Mouse (Mus musculus): Measurements from ENCODE around the gene Lgr6. TPM values are rescaled to one million over a fixed set of nuclear protein-coding genes. Genes with fewer than 3 reads are reported as not detected.
"Not testable (repeated sequence)": the region's sequence is repeated elsewhere in the genome, so short reads cannot be mapped to it uniquely, and the experiment has no call there.

Gene Lgr6
- polyA plus RNA-seq, 1 experiment from 2014 or later: 1.2 TPM

- no peak overlapping the region for H3K9ac ChIP-seq (ENCODE audit: low read length)
- 6% methylated on average over 8 of the region's 8 CpGs for WGBS
Measured at GRCm38 (mm10) chr1:135112661-135113060, 7.6 kb upstream of the Lgr6 start.

GRCm38 (mm10) chr1:135111271-135111670 is 6.2 kb upstream of the Lgr6 start:
- H3K9ac ChIP-seq (ENCODE audit: low read length); H3K4me3 ChIP-seq (replicated peaks; ENCODE audit: low read length); H3K4me1 ChIP-seq (ENCODE audit: control insufficient read depth, insufficient read depth, low read length); H3K27me3 ChIP-seq (ENCODE audit: control insufficient read depth, insufficient read depth, low read length); H3K36me3 ChIP-seq (ENCODE audit: control insufficient read depth, insufficient read depth, low read length); ATAC-seq (ENCODE audit: insufficient read depth, low FRiP score); H3K4me2 ChIP-seq (ENCODE audit: low read depth, low read length); H3K27ac ChIP-seq (ENCODE audit: low read length); H3K9me3 ChIP-seq (replicated peaks; ENCODE audit: control insufficient read depth, low read length): not testable (repeated sequence)
- 57% methylated on average over 4 of the region's 5 CpGs for WGBS

More at GRCm38 (mm10) chr1:135112661-135113060, 7.6 kb upstream of the Lgr6 start:
- H3K36me3 ChIP-seq (ENCODE audit: control insufficient read depth, insufficient read depth, low read length): no peaks in the 10 kb centered on the region
- ATAC-seq (ENCODE audit: insufficient read depth, low FRiP score): peak; percentile 9; the same call in 1 of the 2 replicates
- no peak overlapping the region for H3K4me3 ChIP-seq (replicated peaks; ENCODE audit: low read length)
- no peak overlapping the region for H3K27ac ChIP-seq (ENCODE audit: low read length)
- no peaks in the 10 kb centered on the region for H3K27me3 ChIP-seq (ENCODE audit: control insufficient read depth, insufficient read depth, low read length)
- H3K4me1 ChIP-seq (ENCODE audit: control insufficient read depth, insufficient read depth, low read length): no peaks in the 10 kb centered on the region
- H3K4me2 ChIP-seq (ENCODE audit: low read depth, low read length): no peak overlapping the region
- no peaks in the 10 kb centered on the region for H3K9me3 ChIP-seq (replicated peaks; ENCODE audit: control insufficient read depth, low read length)

- Histone ChIP-seq H3K27me3 (ENCODE audit: control insufficient read depth, insufficient read depth, low read length) (peaks cover 9% of the 10 kb centered on the region; the same call in 1 of the 2 replicates), H3K4me1 (ENCODE audit: control insufficient read depth, insufficient read depth, low read length) (peaks cover 6% of the 10 kb centered on the region), H3K9me3 (replicated peaks; ENCODE audit: control insufficient read depth, low read length) (no peaks in the 10 kb centered on the region), H3K4me2 (ENCODE audit: low read depth, low read length) (no peak overlapping the region), H3K27ac (ENCODE audit: low read length) (no peak overlapping the region), H3K9ac (ENCODE audit: low read length) (no peak overlapping the region), H3K36me3 (ENCODE audit: control insufficient read depth, insufficient read depth, low read length) (no peaks in the 10 kb centered on the region), H3K4me3 (replicated peaks; ENCODE audit: low read length) (no peak overlapping the region)
- ATAC-seq (ENCODE audit: insufficient read depth, low FRiP score): no peak
- 17% methylated on average over 6 of the region's 6 CpGs for WGBS
Measured at GRCm38 (mm10) chr1:135110075-135110474, 5.0 kb upstream of the Lgr6 start.

DNA sequence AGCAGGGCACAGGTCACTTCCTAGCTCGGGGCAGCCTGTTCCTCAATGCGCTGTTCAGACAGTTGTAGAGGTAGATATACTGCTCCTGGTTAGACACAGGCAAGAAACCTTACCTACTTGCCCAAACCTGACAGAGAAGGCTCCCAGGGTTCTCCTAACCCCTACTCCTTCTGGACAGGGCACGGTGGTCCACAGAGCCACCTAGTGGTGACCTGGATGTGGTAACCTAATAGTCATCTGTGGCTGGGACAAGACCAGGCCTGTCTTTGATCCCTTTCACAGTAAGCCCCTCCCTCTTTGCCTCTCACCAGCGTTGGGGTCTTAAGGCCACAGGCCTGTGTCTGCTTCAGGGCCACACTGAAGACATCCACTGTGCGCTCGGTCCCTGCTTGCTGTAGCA is 3.5 kb upstream of the Lgr6 start:
- no peak overlapping the region for H3K9ac ChIP-seq (ENCODE audit: low read length)
- H3K9me3 ChIP-seq (replicated peaks; ENCODE audit: control insufficient read depth, low read length): no peaks in the 10 kb centered on the region
- H3K4me3 ChIP-seq (replicated peaks; ENCODE audit: low read length): no peak overlapping the region
- H3K27me3 ChIP-seq (ENCODE audit: control insufficient read depth, insufficient read depth, low read length): peaks cover 15% of the 10 kb centered on the region
- no peak for ATAC-seq (ENCODE audit: insufficient read depth, low FRiP score)
- no peak overlapping the region for H3K4me2 ChIP-seq (ENCODE audit: low read depth, low read length)
- peaks cover 6% of the 10 kb centered on the region for H3K4me1 ChIP-seq (ENCODE audit: control insufficient read depth, insufficient read depth, low read length)
- WGBS: 50% methylated on average over 6 of the region's 6 CpGs
- no peak overlapping the region for H3K27ac ChIP-seq (ENCODE audit: low read length)
- no peaks in the 10 kb centered on the region for H3K36me3 ChIP-seq (ENCODE audit: control insufficient read depth, insufficient read depth, low read length)

GRCm38 (mm10) chr1:135105951-135106350 is 875 bp upstream of the Lgr6 start:
- Histone ChIP-seq H3K4me3 (replicated peaks; ENCODE audit: low read length) (peak overlapping the region; percentile 46; the same call in 1 of the 2 replicates), H3K9me3 (replicated peaks; ENCODE audit: control insufficient read depth, low read length) (no peaks in the 10 kb centered on the region), H3K27me3 (ENCODE audit: control insufficient read depth, insufficient read depth, low read length) (peaks cover 27% of the 10 kb centered on the region), H3K27ac (ENCODE audit: low read length) (no peak overlapping the region), H3K9ac (ENCODE audit: low read length) (no peak overlapping the region), H3K36me3 (ENCODE audit: control insufficient read depth, insufficient read depth, low read length) (no peaks in the 10 kb centered on the region), H3K4me2 (ENCODE audit: low read depth, low read length) (peak overlapping the region; percentile 67; the same call in 1 of the 2 replicates), H3K4me1 (ENCODE audit: control insufficient read depth, insufficient read depth, low read length) (peaks cover 6% of the 10 kb centered on the region)
- peak; percentile 9; the same call in 1 of the 2 replicates for ATAC-seq (ENCODE audit: insufficient read depth, low FRiP score)
- WGBS: 3% methylated on average over 8 of the region's 8 CpGs

- no peak for ATAC-seq (ENCODE audit: insufficient read depth, low FRiP score)
- no peaks in the 10 kb centered on the region for H3K36me3 ChIP-seq (ENCODE audit: control insufficient read depth, insufficient read depth, low read length)
- H3K4me3 ChIP-seq (replicated peaks; ENCODE audit: low read length): no peak overlapping the region
- no peak overlapping the region for H3K9ac ChIP-seq (ENCODE audit: low read length)
- H3K9me3 ChIP-seq (replicated peaks; ENCODE audit: control insufficient read depth, low read length): no peaks in the 10 kb centered on the region
- whole genome bisulfite sequencing: 54% methylated on average over 7 of the region's 7 CpGs
- H3K4me2 ChIP-seq (ENCODE audit: low read depth, low read length): no peak overlapping the region
- H3K27ac ChIP-seq (ENCODE audit: low read length): no peak overlapping the region
- H3K27me3 ChIP-seq (ENCODE audit: control insufficient read depth, insufficient read depth, low read length): peaks cover 22% of the 10 kb centered on the region
- peaks cover under 1% of the 10 kb centered on the region for H3K4me1 ChIP-seq (ENCODE audit: control insufficient read depth, insufficient read depth, low read length)
Measured at GRCm38 (mm10) chr1:135100400-135100799, 4.7 kb downstream of the Lgr6 start.

GRCm38 (mm10) chr1:135098441-135098840 is 6.6 kb downstream of the Lgr6 start:
- peaks cover 14% of the 10 kb centered on the region for H3K27me3 ChIP-seq (ENCODE audit: control insufficient read depth, insufficient read depth, low read length)
- no peaks in the 10 kb centered on the region for H3K4me1 ChIP-seq (ENCODE audit: control insufficient read depth, insufficient read depth, low read length)
- no peak overlapping the region for H3K4me2 ChIP-seq (ENCODE audit: low read depth, low read length)
- ATAC-seq (ENCODE audit: insufficient read depth, low FRiP score): no peak
- no peak overlapping the region for H3K9ac ChIP-seq (ENCODE audit: low read length)
- H3K36me3 ChIP-seq (ENCODE audit: control insufficient read depth, insufficient read depth, low read length): no peaks in the 10 kb centered on the region
- 78% methylated on average over 7 of the region's 7 CpGs for WGBS
- H3K4me3 ChIP-seq (replicated peaks; ENCODE audit: low read length): no peak overlapping the region
- no peak overlapping the region for H3K27ac ChIP-seq (ENCODE audit: low read length)
- no peaks in the 10 kb centered on the region for H3K9me3 ChIP-seq (replicated peaks; ENCODE audit: control insufficient read depth, low read length)

- Histone ChIP-seq H3K36me3 (ENCODE audit: control insufficient read depth, insufficient read depth, low read length) (no peaks in the 10 kb centered on the region), H3K4me2 (ENCODE audit: low read depth, low read length) (no peak overlapping the region), H3K9me3 (replicated peaks; ENCODE audit: control insufficient read depth, low read length) (no peaks in the 10 kb centered on the region), H3K27me3 (ENCODE audit: control insufficient read depth, insufficient read depth, low read length) (peaks cover 10% of the 10 kb centered on the region), H3K4me1 (ENCODE audit: control insufficient read depth, insufficient read depth, low read length) (no peaks in the 10 kb centered on the region), H3K27ac (ENCODE audit: low read length) (no peak overlapping the region), H3K4me3 (replicated peaks; ENCODE audit: low read length) (no peak overlapping the region), H3K9ac (ENCODE audit: low read length) (no peak overlapping the region)
- 94% methylated on average over 6 of the region's 6 CpGs for WGBS
- no peak for ATAC-seq (ENCODE audit: insufficient read depth, low FRiP score)
Measured at GRCm38 (mm10) chr1:135097441-135097840, 7.6 kb downstream of the Lgr6 start.

GRCm38 (mm10) chr1:135096312-135096711 is 8.8 kb downstream of the Lgr6 start:
- H3K4me3 ChIP-seq (replicated peaks; ENCODE audit: low read length): no peak overlapping the region
- no peak overlapping the region for H3K4me2 ChIP-seq (ENCODE audit: low read depth, low read length)
- H3K9ac ChIP-seq (ENCODE audit: low read length): no peak overlapping the region
- no peaks in the 10 kb centered on the region for H3K4me1 ChIP-seq (ENCODE audit: control insufficient read depth, insufficient read depth, low read length)
- ATAC-seq (ENCODE audit: insufficient read depth, low FRiP score): no peak
- H3K36me3 ChIP-seq (ENCODE audit: control insufficient read depth, insufficient read depth, low read length): no peaks in the 10 kb centered on the region
- H3K27ac ChIP-seq (ENCODE audit: low read length): no peak overlapping the region
- H3K27me3 ChIP-seq (ENCODE audit: control insufficient read depth, insufficient read depth, low read length): peaks cover 4% of the 10 kb centered on the region
- 71% methylated on average over 11 of the region's 11 CpGs for WGBS
- H3K9me3 ChIP-seq (replicated peaks; ENCODE audit: control insufficient read depth, low read length): no peaks in the 10 kb centered on the region

DNA sequence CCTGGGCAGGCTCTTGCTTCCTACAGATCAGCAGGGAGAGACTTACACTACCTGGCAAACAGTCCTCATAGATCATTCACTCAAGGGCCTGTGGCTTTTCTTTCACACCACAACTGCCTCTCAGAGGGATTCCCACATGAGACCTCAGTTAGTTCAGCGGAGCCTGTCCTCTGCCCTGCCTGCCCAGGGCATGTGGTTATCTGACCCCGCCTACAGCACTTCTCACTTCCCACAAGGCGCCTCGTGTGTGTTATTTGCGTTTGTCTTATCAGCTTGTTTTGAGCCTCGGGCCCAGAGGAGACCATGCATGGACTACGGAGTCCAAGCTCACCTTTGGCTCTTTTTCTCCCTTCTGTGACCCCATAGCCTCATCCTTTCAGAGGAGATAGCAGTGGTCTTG is 9.9 kb downstream of the Lgr6 start:
- Histone ChIP-seq H3K9ac (ENCODE audit: low read length) (no peak overlapping the region), H3K27ac (ENCODE audit: low read length) (no peak overlapping the region), H3K9me3 (replicated peaks; ENCODE audit: control insufficient read depth, low read length) (no peaks in the 10 kb centered on the region), H3K4me1 (ENCODE audit: control insufficient read depth, insufficient read depth, low read length) (no peaks in the 10 kb centered on the region), H3K4me2 (ENCODE audit: low read depth, low read length) (no peak overlapping the region), H3K4me3 (replicated peaks; ENCODE audit: low read length) (no peak overlapping the region), H3K36me3 (ENCODE audit: control insufficient read depth, insufficient read depth, low read length) (no peaks in the 10 kb centered on the region), H3K27me3 (ENCODE audit: control insufficient read depth, insufficient read depth, low read length) (peaks cover 4% of the 10 kb centered on the region)
- ATAC-seq (ENCODE audit: insufficient read depth, low FRiP score): no peak
- WGBS: 28% methylated on average over 7 of the region's 7 CpGs

Measured in stomach, embryonic 16.5 days (tissue).